Mouse (Mus musculus): Measurements from ENCODE around the gene Cdh26.
A peak's percentile ranks its signal among the peaks of the same experiment; 100 is the strongest.

Cdh26 gene

GRCm38 (mm10) chr2:178513636-178514071 lies 83.3 kb downstream of the Cdh26 start:
- DNase-seq = peak; percentile 44 to 51

GRCm38 (mm10) chr2:178516421-178516820 lies 86.1 kb downstream of the Cdh26 start:
- no peak for DNase-seq

- DNase-seq = no peak
Measured at GRCm38 (mm10) chr2:178516941-178517340, 86.6 kb downstream of the Cdh26 start.

GRCm38 (mm10) chr2:178519321-178519720 lies 89.0 kb downstream of the Cdh26 start:
- peak; percentile 48 to 58 for DNase-seq

- peak; percentile 34 to 52 for DNase-seq
Measured at GRCm38 (mm10) chr2:178520216-178520615, 89.9 kb downstream of the Cdh26 start.

- no peak for DNase-seq
Measured at GRCm38 (mm10) chr2:178522331-178522730, 92.0 kb downstream of the Cdh26 start.

GRCm38 (mm10) chr2:178522786-178523185 lies 92.5 kb downstream of the Cdh26 start:
- no peak for DNase-seq

- peak; percentile 39 to 49 for DNase-seq
Measured at GRCm38 (mm10) chr2:178526776-178527175, 96.4 kb downstream of the Cdh26 start.

- DNase-seq = no peak
Measured at GRCm38 (mm10) chr2:178531226-178531625, 100.9 kb downstream of the Cdh26 start.

GRCm38 (mm10) chr2:178536574-178536973 lies 106.2 kb downstream of the Cdh26 start:
- DNase-seq = no peak
